Mouse (Mus musculus): ENCODE measurements around the gene Gjb3. TPM values are rescaled to one million over a fixed set of nuclear protein-coding genes. Genes with fewer than 3 reads are reported as not detected.

Gjb3 gene
- polyA plus RNA-seq, 1 experiment from 2014 or later: 0.75 TPM

GRCm38 (mm10) chr4:127345000-127345399 lies 14.4 kb upstream of the Gjb3 start:
- H3K4me3 ChIP-seq (ENCODE audit: low read depth, low read length): no peak overlapping the region
- no peak overlapping the region for H3K4me2 ChIP-seq
- H3K9ac ChIP-seq (ENCODE audit: low read length): no peak overlapping the region
- H3K27me3 ChIP-seq (ENCODE audit: control insufficient read depth, insufficient read depth, low read length): no peaks in the 10 kb centered on the region
- WGBS: 86% methylated on average over 5 of the region's 5 CpGs
- no peaks in the 10 kb centered on the region for H3K4me1 ChIP-seq (ENCODE audit: control insufficient read depth, insufficient read depth, low read length)
- H3K27ac ChIP-seq (ENCODE audit: low read depth, low read length): no peak overlapping the region
- H3K9me3 ChIP-seq (ENCODE audit: control insufficient read depth, low read length): no peaks in the 10 kb centered on the region
- ATAC-seq (ENCODE audit: low FRiP score) (no peak), DNase-seq (ENCODE audit: low spot score, missing footprints) (no peak)
- no peaks in the 10 kb centered on the region for H3K36me3 ChIP-seq (ENCODE audit: control insufficient read depth, insufficient read depth, low read length)

- H3K4me2 ChIP-seq: no peak overlapping the region
- H3K4me1 ChIP-seq (ENCODE audit: control insufficient read depth, insufficient read depth, low read length): no peaks in the 10 kb centered on the region
- ATAC-seq (ENCODE audit: low FRiP score) (no peak), DNase-seq (ENCODE audit: low spot score, missing footprints) (no peak)
- no peaks in the 10 kb centered on the region for H3K36me3 ChIP-seq (ENCODE audit: control insufficient read depth, insufficient read depth, low read length)
- 70% methylated on average over 6 of the region's 6 CpGs for WGBS
- H3K27ac ChIP-seq (ENCODE audit: low read depth, low read length): no peak overlapping the region
- H3K27me3 ChIP-seq (ENCODE audit: control insufficient read depth, insufficient read depth, low read length): no peaks in the 10 kb centered on the region
- H3K9ac ChIP-seq (ENCODE audit: low read length): no peak overlapping the region
- no peak overlapping the region for H3K4me3 ChIP-seq (ENCODE audit: low read depth, low read length)
- no peaks in the 10 kb centered on the region for H3K9me3 ChIP-seq (ENCODE audit: control insufficient read depth, low read length)
Measured at GRCm38 (mm10) chr4:127341372-127341771, 10.7 kb upstream of the Gjb3 start.

GRCm38 (mm10) chr4:127337668-127338067 lies 7.0 kb upstream of the Gjb3 start:
- Histone ChIP-seq H3K4me2 (no peak overlapping the region), H3K36me3 (ENCODE audit: control insufficient read depth, insufficient read depth, low read length) (no peaks in the 10 kb centered on the region), H3K27ac (ENCODE audit: low read depth, low read length) (no peak overlapping the region), H3K9me3 (ENCODE audit: control insufficient read depth, low read length) (no peaks in the 10 kb centered on the region), H3K9ac (ENCODE audit: low read length) (no peak overlapping the region), H3K4me3 (ENCODE audit: low read depth, low read length) (no peak overlapping the region), H3K27me3 (ENCODE audit: control insufficient read depth, insufficient read depth, low read length) (no peaks in the 10 kb centered on the region), H3K4me1 (ENCODE audit: control insufficient read depth, insufficient read depth, low read length) (no peaks in the 10 kb centered on the region)
- no peak for DNase-seq (ENCODE audit: low spot score, missing footprints)
- 88% methylated on average over 5 of the region's 5 CpGs for WGBS
- no peak for ATAC-seq (ENCODE audit: low FRiP score)

- no peak overlapping the region for H3K9ac ChIP-seq (ENCODE audit: low read length)
- peaks cover 8% of the 10 kb centered on the region; the same call in 1 of the 2 replicates for H3K4me1 ChIP-seq (ENCODE audit: control insufficient read depth, insufficient read depth, low read length)
- WGBS: 43% methylated on average over 5 of the region's 5 CpGs
- peaks cover 21% of the 10 kb centered on the region for H3K27me3 ChIP-seq (ENCODE audit: control insufficient read depth, insufficient read depth, low read length)
- ATAC-seq (ENCODE audit: low FRiP score): no peak
- no peak overlapping the region for H3K4me3 ChIP-seq (ENCODE audit: low read depth, low read length)
- H3K36me3 ChIP-seq (ENCODE audit: control insufficient read depth, insufficient read depth, low read length): no peaks in the 10 kb centered on the region
- no peak overlapping the region for H3K4me2 ChIP-seq
- no peak for DNase-seq (ENCODE audit: low spot score, missing footprints)
- H3K27ac ChIP-seq (ENCODE audit: low read depth, low read length): no peak overlapping the region
- no peaks in the 10 kb centered on the region for H3K9me3 ChIP-seq (ENCODE audit: control insufficient read depth, low read length)
Measured at GRCm38 (mm10) chr4:127334870-127335504, 4.3 kb upstream of the Gjb3 start.

- ATAC-seq (ENCODE audit: low FRiP score) (no peak), DNase-seq (ENCODE audit: low spot score, missing footprints) (no peak)
- no peaks in the 10 kb centered on the region for H3K9me3 ChIP-seq (ENCODE audit: control insufficient read depth, low read length)
- no peak overlapping the region for H3K9ac ChIP-seq (ENCODE audit: low read length)
- H3K36me3 ChIP-seq (ENCODE audit: control insufficient read depth, insufficient read depth, low read length): no peaks in the 10 kb centered on the region
- H3K4me1 ChIP-seq (ENCODE audit: control insufficient read depth, insufficient read depth, low read length): peaks cover 10% of the 10 kb centered on the region
- H3K4me3 ChIP-seq (ENCODE audit: low read depth, low read length): no peak overlapping the region
- H3K27ac ChIP-seq (ENCODE audit: low read depth, low read length): no peak overlapping the region
- H3K27me3 ChIP-seq (ENCODE audit: control insufficient read depth, insufficient read depth, low read length): peaks cover 25% of the 10 kb centered on the region
- H3K4me2 ChIP-seq: no peak overlapping the region
- 26% methylated on average over 13 of the region's 13 CpGs for WGBS
Measured at GRCm38 (mm10) chr4:127331171-127331570, 527 bp upstream of the Gjb3 start.

- H3K27ac ChIP-seq (ENCODE audit: low read depth, low read length): no peak overlapping the region
- no peak overlapping the region for H3K9ac ChIP-seq (ENCODE audit: low read length)
- peaks cover 10% of the 10 kb centered on the region for H3K4me1 ChIP-seq (ENCODE audit: control insufficient read depth, insufficient read depth, low read length)
- H3K4me3 ChIP-seq (ENCODE audit: low read depth, low read length): no peak overlapping the region
- ATAC-seq (ENCODE audit: low FRiP score) (no peak), DNase-seq (ENCODE audit: low spot score, missing footprints) (no peak)
- 3% methylated on average over 13 of the region's 13 CpGs for WGBS
- no peaks in the 10 kb centered on the region for H3K36me3 ChIP-seq (ENCODE audit: control insufficient read depth, insufficient read depth, low read length)
- no peaks in the 10 kb centered on the region for H3K9me3 ChIP-seq (ENCODE audit: control insufficient read depth, low read length)
- peaks cover 25% of the 10 kb centered on the region for H3K27me3 ChIP-seq (ENCODE audit: control insufficient read depth, insufficient read depth, low read length)
- H3K4me2 ChIP-seq: peak overlapping the region; percentile 25; the same call in 1 of the 2 replicates
Measured at GRCm38 (mm10) chr4:127329751-127330150, 893 bp downstream of the Gjb3 start.

- Histone ChIP-seq H3K27me3 (ENCODE audit: control insufficient read depth, insufficient read depth, low read length) (peaks cover 25% of the 10 kb centered on the region), H3K9ac (ENCODE audit: low read length) (no peak overlapping the region), H3K4me1 (ENCODE audit: control insufficient read depth, insufficient read depth, low read length) (peaks cover 10% of the 10 kb centered on the region), H3K27ac (ENCODE audit: low read depth, low read length) (no peak overlapping the region), H3K4me2 (no peak overlapping the region), H3K9me3 (ENCODE audit: control insufficient read depth, low read length) (no peaks in the 10 kb centered on the region), H3K36me3 (ENCODE audit: control insufficient read depth, insufficient read depth, low read length) (no peaks in the 10 kb centered on the region), H3K4me3 (ENCODE audit: low read depth, low read length) (no peak overlapping the region)
- 18% methylated on average over 3 of the region's 3 CpGs for WGBS
- ATAC-seq (ENCODE audit: low FRiP score) (no peak), DNase-seq (ENCODE audit: low spot score, missing footprints) (no peak)
Measured at GRCm38 (mm10) chr4:127329046-127329445, 1.6 kb downstream of the Gjb3 start.

GRCm38 (mm10) chr4:127328378-127328777 lies 2.3 kb downstream of the Gjb3 start:
- Histone ChIP-seq H3K4me3 (ENCODE audit: low read depth, low read length) (no peak overlapping the region), H3K27me3 (ENCODE audit: control insufficient read depth, insufficient read depth, low read length) (peaks cover 25% of the 10 kb centered on the region), H3K9me3 (ENCODE audit: control insufficient read depth, low read length) (no peaks in the 10 kb centered on the region), H3K27ac (ENCODE audit: low read depth, low read length) (no peak overlapping the region), H3K36me3 (ENCODE audit: control insufficient read depth, insufficient read depth, low read length) (no peaks in the 10 kb centered on the region), H3K9ac (ENCODE audit: low read length) (no peak overlapping the region), H3K4me1 (ENCODE audit: control insufficient read depth, insufficient read depth, low read length) (peaks cover 10% of the 10 kb centered on the region), H3K4me2 (no peak overlapping the region)
- no peak for DNase-seq (ENCODE audit: low spot score, missing footprints)
- WGBS: 75% methylated on average over 7 of the region's 7 CpGs
- no peak for ATAC-seq (ENCODE audit: low FRiP score)

- ATAC-seq (ENCODE audit: low FRiP score): no peak
- no peak for DNase-seq (ENCODE audit: low spot score, missing footprints)
- 77% methylated on average over 6 of the region's 6 CpGs for WGBS
- Histone ChIP-seq H3K4me3 (ENCODE audit: low read depth, low read length) (no peak overlapping the region), H3K4me2 (no peak overlapping the region), H3K4me1 (ENCODE audit: control insufficient read depth, insufficient read depth, low read length) (peaks cover 10% of the 10 kb centered on the region), H3K9ac (ENCODE audit: low read length) (no peak overlapping the region), H3K9me3 (ENCODE audit: control insufficient read depth, low read length) (no peaks in the 10 kb centered on the region), H3K27me3 (ENCODE audit: control insufficient read depth, insufficient read depth, low read length) (peaks cover 25% of the 10 kb centered on the region), H3K36me3 (ENCODE audit: control insufficient read depth, insufficient read depth, low read length) (no peaks in the 10 kb centered on the region), H3K27ac (ENCODE audit: low read depth, low read length) (no peak overlapping the region)
Measured at GRCm38 (mm10) chr4:127327749-127328148, 2.9 kb downstream of the Gjb3 start.
